Mouse (Mus musculus) small intestine, adult 2 months (tissue): ENCODE data around the gene Olfr418. TPM values are rescaled to one million over a fixed set of nuclear protein-coding genes. Genes with fewer than 3 reads are reported as not detected.

Experiments used
- H3K27ac ChIP-seq: fragments of 200-500 bp; 2 replicates; pipeline ENCODE4 v1.5.1; 2012; ENCODE audit warnings: low read depth, low read length, control low read depth, inconsistent platforms; ENCODE audit not compliant: insufficient read depth
- H3K27me3 ChIP-seq: fragments of 200-500 bp; 2 replicates; pipeline ENCODE4 v1.6.1; 2012; ENCODE audit warnings: mild to moderate bottlenecking, moderate library complexity, low read length, inconsistent platforms; ENCODE audit not compliant: control insufficient read depth, insufficient read depth
- H3K36me3 ChIP-seq: fragments of 200-500 bp; 2 replicates; pipeline ENCODE4 v1.6.1; 2012; ENCODE audit warnings: mild to moderate bottlenecking, low read length, control low read depth, inconsistent platforms; ENCODE audit not compliant: control insufficient read depth, insufficient read depth
- H3K4me1 ChIP-seq: fragments of 200-500 bp; 2 replicates; pipeline ENCODE4 v1.6.1; 2012; ENCODE audit warnings: low read length, inconsistent platforms, mixed read lengths; ENCODE audit not compliant: control insufficient read depth, insufficient read depth, insufficient read length
- H3K4me3 ChIP-seq: fragments of 200-500 bp; 2 replicates; pipeline ENCODE4 v1.5.1; 2012; ENCODE audit warnings: low read depth, mild to moderate bottlenecking, control low read depth, inconsistent platforms, low read length, moderate library complexity
- CTCF ChIP-seq: fragments of 200-500 bp; IDR thresholded peaks from 2 replicates; pipeline ENCODE4 v1.5.1; 2012; ENCODE audit warnings: low read depth, mild to moderate bottlenecking, control low read depth, inconsistent platforms, low read length, moderate library complexity, mixed read lengths; ENCODE audit not compliant: insufficient replicate concordance, insufficient read length; ENCODE audit errors: extremely low read depth
- POLR2A ChIP-seq: fragments of 200-500 bp; IDR thresholded peaks from 2 replicates; pipeline ENCODE4 v1.6.1; 2012; ENCODE audit warnings: low read depth, mild to moderate bottlenecking, control low read depth, inconsistent platforms, low read length, moderate library complexity
- WGBS: fragments of 180-500 bp; shearing (Covaris S2); methylation state at CpG from one replicate; pipeline ENCODE4 v1.1.7; 2018; 5-methylcytosine and 5-hydroxymethylcytosine counted together
- polyA plus RNA-seq: library from polyadenylated mRNA; depleted of rRNA; stranded (reverse); fragments of >200 nt; gene quantifications from 2 replicates; pipeline ENCODE4 v1.2.3, GENCODE M21; 2012; rRNA removed

Gene Olfr418
- polyA plus RNA-seq, 1 experiment: not detected

DNA sequence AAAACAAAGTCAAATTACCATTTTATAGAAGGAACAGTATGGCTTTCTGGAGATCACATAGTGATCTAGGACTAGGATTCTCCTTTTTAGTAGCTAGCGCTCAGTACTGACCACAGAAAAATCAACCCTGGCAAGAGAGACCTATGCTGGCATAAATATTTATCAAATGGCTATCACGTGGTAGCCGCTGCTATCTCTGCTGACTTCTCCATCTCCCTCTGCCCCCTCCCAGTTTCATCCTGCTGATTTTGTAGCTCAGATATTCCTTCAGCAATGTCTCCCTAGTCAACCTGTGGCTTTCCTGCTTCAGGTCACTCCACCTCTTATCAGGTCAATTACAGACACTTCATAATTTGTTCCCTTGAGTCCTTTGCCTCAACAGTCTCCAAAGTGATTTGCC lies 49.9 kb downstream of the Olfr418 start:
- no peak overlapping the region for H3K4me3 ChIP-seq
- no peaks in the 10 kb centered on the region for H3K4me1 ChIP-seq
- no peaks in the 10 kb centered on the region for H3K36me3 ChIP-seq
- H3K27me3 ChIP-seq: no peaks in the 10 kb centered on the region
- TF ChIP-seq CTCF: no peak
- TF ChIP-seq POLR2A: no peak
- 80% methylated on average over 3 of the region's 3 CpGs for WGBS
- no peak overlapping the region for H3K27ac ChIP-seq

DNA sequence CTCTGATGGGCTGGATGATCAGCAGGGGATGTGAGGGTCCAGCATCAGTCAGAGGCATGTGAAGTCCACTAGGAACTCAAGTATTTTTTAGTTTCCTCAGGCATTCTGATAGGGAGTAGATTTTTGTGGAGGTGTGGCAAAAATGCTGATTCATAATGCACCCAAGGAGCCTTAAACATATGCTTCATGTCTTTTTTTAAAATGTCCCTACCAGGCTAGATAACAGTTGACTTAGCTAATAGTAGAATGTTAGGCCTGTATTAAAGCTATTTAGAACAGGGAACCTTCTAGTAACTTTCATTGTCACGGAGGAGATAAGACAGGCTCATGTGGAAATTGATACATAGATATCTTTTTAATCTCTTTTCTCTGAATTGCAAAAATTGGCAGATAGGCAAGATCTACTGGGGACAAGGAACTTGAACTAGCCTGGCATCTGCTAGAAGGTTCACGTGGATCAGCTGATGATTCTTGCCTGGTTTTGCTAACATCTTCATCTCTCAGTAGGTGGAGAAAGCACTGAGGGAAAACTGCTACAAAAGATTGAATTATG lies 52.2 kb downstream of the Olfr418 start:
- Histone ChIP-seq H3K27ac (no peak overlapping the region), H3K4me3 (no peak overlapping the region), H3K27me3 (no peaks in the 10 kb centered on the region), H3K36me3 (no peaks in the 10 kb centered on the region), H3K4me1 (no peaks in the 10 kb centered on the region)
- no peak for TF ChIP-seq POLR2A
- TF ChIP-seq CTCF: no peak
- WGBS: 78% methylated on average over 2 of the region's 2 CpGs

DNA sequence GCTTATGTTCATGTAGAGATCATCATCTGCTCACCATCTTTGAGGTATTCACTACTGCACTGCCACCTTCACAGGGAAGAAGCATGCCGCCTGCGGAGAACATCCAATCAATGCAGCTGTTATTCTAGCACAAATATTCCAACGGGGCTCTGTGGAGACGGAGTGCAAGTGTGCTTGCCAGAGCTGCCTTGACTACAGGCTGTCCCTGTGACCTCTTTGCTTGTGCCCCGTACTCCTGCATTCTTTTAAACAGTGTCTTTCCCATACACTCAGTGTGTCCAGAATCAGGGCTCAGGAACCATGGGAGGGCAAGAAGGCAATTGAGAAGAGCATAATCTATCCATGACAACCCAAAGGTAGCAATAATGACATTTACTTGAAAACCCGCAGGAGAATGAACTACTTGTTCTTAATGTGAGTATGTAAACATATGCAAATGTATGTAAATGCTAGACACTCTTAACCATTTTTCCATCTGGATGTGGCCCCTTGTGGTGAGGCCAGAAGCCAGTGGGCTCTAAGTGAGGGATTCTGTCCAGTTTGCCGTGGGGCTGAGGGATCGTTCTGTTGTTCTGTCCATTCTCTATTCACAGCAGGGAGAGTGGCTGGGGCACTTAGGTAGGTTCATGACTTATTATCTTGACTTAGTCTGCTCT lies 55.9 kb downstream of the Olfr418 start:
- 63% methylated on average over 8 of the region's 8 CpGs for WGBS
- H3K36me3 ChIP-seq: no peaks in the 10 kb centered on the region
- no peak overlapping the region for H3K27ac ChIP-seq
- H3K4me3 ChIP-seq: no peak overlapping the region
- TF ChIP-seq CTCF (no peak), POLR2A (no peak)
- H3K27me3 ChIP-seq: no peaks in the 10 kb centered on the region
- no peaks in the 10 kb centered on the region for H3K4me1 ChIP-seq

DNA sequence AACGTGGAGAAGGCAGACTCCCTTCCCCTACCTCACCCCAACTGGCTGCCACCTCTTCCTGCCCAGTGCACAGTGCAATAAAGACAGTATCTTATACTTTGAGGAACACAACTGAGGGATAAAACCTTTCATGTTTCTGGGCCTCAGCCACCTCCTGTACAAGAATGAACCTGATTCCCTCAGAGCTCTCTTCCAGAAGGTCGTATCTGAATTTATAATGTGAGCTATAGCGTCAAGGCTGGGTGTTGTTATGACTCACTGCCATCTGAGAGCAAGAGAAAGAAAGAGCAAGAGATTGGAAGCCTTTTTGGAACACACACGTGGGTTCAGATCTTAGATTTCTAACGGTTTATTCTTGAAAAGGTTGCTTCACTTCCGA lies 56.4 kb downstream of the Olfr418 start:
- Histone ChIP-seq H3K4me1 (no peaks in the 10 kb centered on the region), H3K4me3 (no peak overlapping the region), H3K27me3 (no peaks in the 10 kb centered on the region), H3K27ac (no peak overlapping the region), H3K36me3 (no peaks in the 10 kb centered on the region)
- TF ChIP-seq CTCF (no peak), POLR2A (no peak)
- WGBS: 60% methylated on average over 6 of the region's 6 CpGs

Other genes starting within 250 kb of the Olfr418 start
- not detected in 2 replicates for gene Olfr1408, start 128.6 kb upstream of the Olfr418 start, polyA plus RNA-seq
- not detected in 2 replicates for gene Olfr1406, start 75.4 kb upstream of the Olfr418 start, polyA plus RNA-seq
- gene Olfr218, start 68.2 kb upstream of the Olfr418 start, polyA plus RNA-seq: not detected in 2 replicates
- not detected in 2 replicates for gene Olfr1404, start 53.6 kb upstream of the Olfr418 start, polyA plus RNA-seq
- gene Fcer1a, start 38.8 kb upstream of the Olfr418 start, polyA plus RNA-seq: not detected in 2 replicates
- 32.4 and 79.5 TPM in 2 replicates for gene Mptx2, start 11.8 kb downstream of the Olfr418 start, polyA plus RNA-seq
- 7.9 and 11.1 TPM in 2 replicates for gene Ackr1, start 67.7 kb downstream of the Olfr418 start, polyA plus RNA-seq
- gene Aim2, start 84.9 kb downstream of the Olfr418 start, polyA plus RNA-seq: 1.4 and 1.5 TPM in 2 replicates
- 3.8 and 4.9 TPM in 2 replicates for gene Cadm3, start 101.7 kb downstream of the Olfr418 start, polyA plus RNA-seq
- 0.52 and 1.2 TPM in 2 replicates for gene Ifi206, start 225.0 kb downstream of the Olfr418 start, polyA plus RNA-seq